ENCODE assay signal across 7 mouse cellular contexts in the genomic region with DNA sequence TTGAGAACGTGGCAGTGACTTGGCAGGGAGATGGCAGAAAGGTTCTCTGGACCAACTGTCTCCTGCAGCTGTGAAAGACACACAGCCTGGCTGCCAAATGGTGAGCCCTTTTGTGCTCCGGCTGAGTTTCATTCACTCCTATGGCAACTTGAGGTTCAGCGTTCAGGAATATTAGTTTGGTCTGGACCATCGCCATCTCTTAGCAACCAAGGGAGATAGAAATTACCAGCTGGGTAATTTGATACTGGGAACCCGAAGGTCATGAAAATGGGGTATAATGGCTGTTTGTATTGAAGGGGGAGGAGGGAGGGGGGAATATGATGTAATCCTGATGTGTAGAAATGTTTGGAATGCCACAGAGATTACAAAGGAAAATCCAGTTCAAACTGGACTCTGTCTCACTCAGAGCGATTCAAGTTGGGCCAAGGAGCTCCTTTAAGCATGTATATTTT.
DNase-seq lines count a peak whose midpoint lies in the region; ATAC-seq and TF ChIP-seq lines count a peak whose summit lies in the region.

No protein-coding gene starts in this region.

- no peak for TF ChIP-seq EP300 in stomach, postnatal 0 days (optimal IDR thresholded peaks at IDR 0.05)

- no peak overlapping the region for H3K9ac ChIP-seq in forebrain, embryonic 11.5 days (ENCODE audit: low read length)
- H3K9ac ChIP-seq in limb, embryonic 11.5 days (ENCODE audit: low read length), result no peak overlapping the region
- no peak overlapping the region for H3K9ac ChIP-seq in stomach, postnatal 0 days (ENCODE audit: low read length)

- no peaks in the 10 kb centered on the region for H3K36me3 ChIP-seq in E14TG2a.4 (ENCODE audit: insufficient read depth, low read length)
- H3K36me3 ChIP-seq in forebrain, embryonic 11.5 days (ENCODE audit: control insufficient read depth, insufficient read depth, low read length), result no peaks in the 10 kb centered on the region
- no peaks in the 10 kb centered on the region for H3K36me3 ChIP-seq in limb, embryonic 11.5 days (ENCODE audit: control insufficient read depth, insufficient read depth, low read length)
- H3K36me3 ChIP-seq in stomach, postnatal 0 days (ENCODE audit: control insufficient read depth, insufficient read depth, low read length), result no peaks in the 10 kb centered on the region

- H3K4me2 ChIP-seq in forebrain, embryonic 11.5 days (ENCODE audit: low read depth, low read length, severe bottlenecking), result no peak overlapping the region; the same call in 1 of the 2 replicates
- H3K4me2 ChIP-seq in limb, embryonic 11.5 days (ENCODE audit: low read depth, severe bottlenecking), result no peak overlapping the region
- H3K4me2 ChIP-seq in stomach, postnatal 0 days (replicated peaks; ENCODE audit: low read depth), result peak overlapping the region; percentile 29; the same call in 1 of the 2 replicates

- H3K9me3 ChIP-seq in E14TG2a.4 (ENCODE audit: low read length), result no peaks in the 10 kb centered on the region
- no peaks in the 10 kb centered on the region for H3K9me3 ChIP-seq in forebrain, embryonic 11.5 days (ENCODE audit: control insufficient read depth, low read length)
- H3K9me3 ChIP-seq in limb, embryonic 11.5 days (ENCODE audit: control insufficient read depth, low read length), result no peaks in the 10 kb centered on the region
- H3K9me3 ChIP-seq in stomach, postnatal 0 days (ENCODE audit: control insufficient read depth, low read length), result no peaks in the 10 kb centered on the region

- no peaks in the 10 kb centered on the region for H3K27me3 ChIP-seq in E14TG2a.4 (ENCODE audit: insufficient read depth, low read length)
- H3K27me3 ChIP-seq in forebrain, embryonic 11.5 days (ENCODE audit: control insufficient read depth, insufficient read depth, low read length), result no peaks in the 10 kb centered on the region
- no peaks in the 10 kb centered on the region for H3K27me3 ChIP-seq in limb, embryonic 11.5 days (ENCODE audit: control insufficient read depth, insufficient read depth, low read length)
- H3K27me3 ChIP-seq in stomach, postnatal 0 days (ENCODE audit: control insufficient read depth, insufficient read depth, low read length), result no peaks in the 10 kb centered on the region

- WGBS in forebrain, embryonic 11.5 days, result 8% methylated on average over 6 of the region's 6 CpGs
- 44% methylated on average over 6 of the region's 6 CpGs for WGBS in limb, embryonic 11.5 days
- 26% methylated on average over 6 of the region's 6 CpGs for WGBS in stomach, postnatal 0 days

- ATAC-seq in forebrain, embryonic 11.5 days (replicated peaks; ENCODE audit: low FRiP score), result peak; percentile 74
- ATAC-seq in limb, embryonic 11.5 days (ENCODE audit: insufficient number of reproducible peaks, low FRiP score, low TSS enrichment, low read depth), result peak; percentile 73; the same call in 1 of the 2 replicates
- ATAC-seq in stomach, postnatal 0 days (ENCODE audit: low FRiP score, low TSS enrichment), result peak; percentile 64; the same call in 1 of the 2 replicates

- peak overlapping the region; percentile 66; the same call in 1 of the 2 replicates for H3K27ac ChIP-seq in forebrain, embryonic 11.5 days (ENCODE audit: low read depth, low read length)
- H3K27ac ChIP-seq in limb, embryonic 11.5 days (replicated peaks; ENCODE audit: low read depth, low read length), result no peak overlapping the region
- H3K27ac ChIP-seq in stomach, postnatal 0 days (replicated peaks), result peak overlapping the region; percentile 53; the same call in 1 of the 2 replicates

- H3K4me3 ChIP-seq in E14TG2a.4 (replicated peaks; ENCODE audit: low read length), result peak overlapping the region; percentile 32; the same call in 1 of the 2 replicates
- H3K4me3 ChIP-seq in forebrain, embryonic 11.5 days (ENCODE audit: low read depth, low read length), result no peak overlapping the region
- no peak overlapping the region for H3K4me3 ChIP-seq in limb, embryonic 11.5 days (ENCODE audit: low read depth, low read length)
- H3K4me3 ChIP-seq in stomach, postnatal 0 days (ENCODE audit: low read depth, low read length), result no peak overlapping the region

- TF ChIP-seq CTCF in E14TG2a.4 (conservative IDR thresholded peaks at IDR 0.05; ENCODE audit: low read length), result no peak
- TF ChIP-seq CTCF in stomach, postnatal 0 days (IDR thresholded peaks at IDR 0.05; ENCODE audit: low read depth), result no peak

- H3K4me1 ChIP-seq in E14TG2a.4 (replicated peaks; ENCODE audit: low read depth, low read length), result peaks cover 15% of the 10 kb centered on the region
- H3K4me1 ChIP-seq in forebrain, embryonic 11.5 days (replicated peaks; ENCODE audit: control insufficient read depth, insufficient read depth, low read length), result peaks cover 23% of the 10 kb centered on the region; the same call in 1 of the 2 replicates
- peaks cover 10% of the 10 kb centered on the region for H3K4me1 ChIP-seq in limb, embryonic 11.5 days (ENCODE audit: control insufficient read depth, insufficient read depth, low read length)
- H3K4me1 ChIP-seq in stomach, postnatal 0 days (replicated peaks; ENCODE audit: control insufficient read depth, insufficient read depth), result peaks cover 3% of the 10 kb centered on the region; the same call in 1 of the 2 replicates

- DNase-seq in 3134 (ENCODE audit: extremely low read depth, insufficient read length, low spot score), result peak; percentile 73
- peak; percentile 67 for DNase-seq in forebrain, embryonic 11.5 days (ENCODE audit: low spot score)
- peak; percentile 32 for DNase-seq in limb, embryonic 11.5 days (ENCODE audit: low spot score)
- DNase-seq in stomach, postnatal 0 days (ENCODE audit: low spot score), result no peak
- no peak for DNase-seq in gastrocnemius, postnatal 10 days
- no peak for DNase-seq in layer of hippocampus, adult 9-11 months

Comparison
In these comparisons a context has a peak if more than half of its experiments do, and no peak if none do; other contexts are left out.
1. DNase-seq: peak in 3134 (single experiment), forebrain, embryonic 11.5 days (single experiment) and limb, embryonic 11.5 days (single experiment); none in stomach, postnatal 0 days (single experiment), gastrocnemius, postnatal 10 days (single experiment) and layer of hippocampus, adult 9-11 months (single experiment).
2. Peak in every context shown above with its lines, with median percentiles within 50 percentile points of each other: ATAC-seq.